ENCODE assay signal across 8 mouse cellular contexts in genomic region chr7:101863415-101863814, GRCm38 (mm10). TPM values are rescaled to one million over a fixed set of nuclear protein-coding genes. Genes with fewer than 3 reads are reported as not detected.
DNase-seq lines count a peak whose midpoint lies in the region; ATAC-seq and TF ChIP-seq lines count a peak whose summit lies in the region.

TSS of gene Anapc15 (plus strand) at chr7:101863715.

- WGBS in forebrain, embryonic 11.5 days = 77% methylated on average over 3 of the region's 3 CpGs
- 80% methylated on average over 3 of the region's 3 CpGs for WGBS in limb, embryonic 14.5 days
- 78% methylated on average over 3 of the region's 3 CpGs for WGBS in stomach, embryonic 14.5 days

- no peak for TF ChIP-seq EP300 in ES-Bruce4 (IDR thresholded peaks at IDR 0.05; ENCODE audit: insufficient read depth, low read depth, low read length)

- no peak within 1 kb of the TSS for H3K4me2 ChIP-seq in forebrain, embryonic 11.5 days (ENCODE audit: low read depth, low read length, severe bottlenecking)
- H3K4me2 ChIP-seq in limb, embryonic 14.5 days (replicated peaks; ENCODE audit: low read depth, low read length, severe bottlenecking) = no peak within 1 kb of the TSS
- no peak within 1 kb of the TSS for H3K4me2 ChIP-seq in stomach, embryonic 14.5 days (replicated peaks; ENCODE audit: low read depth, low read length)

- H3K4me3 ChIP-seq in C2C12 (ENCODE audit: insufficient read depth, poor library complexity, severe bottlenecking) = no peak within 1 kb of the TSS
- H3K4me3 ChIP-seq in ES-Bruce4 (ENCODE audit: low read depth, low read length) = no peak within 1 kb of the TSS
- H3K4me3 ChIP-seq in forebrain, embryonic 11.5 days (ENCODE audit: low read depth, low read length) = no peak within 1 kb of the TSS
- no peak within 1 kb of the TSS for H3K4me3 ChIP-seq in limb, embryonic 14.5 days (replicated peaks; ENCODE audit: low read length)
- H3K4me3 ChIP-seq in stomach, embryonic 14.5 days (ENCODE audit: low read depth, low read length) = no peak within 1 kb of the TSS

- no peaks in the 10 kb centered on the region for H3K79me2 ChIP-seq in C2C12 (ENCODE audit: control insufficient read depth, insufficient read depth)

- H3K27me3 ChIP-seq in C2C12 (ENCODE audit: control insufficient read depth, insufficient read depth, insufficient read length) = no peaks in the 10 kb centered on the region
- no peaks in the 10 kb centered on the region for H3K27me3 ChIP-seq in ES-Bruce4 (ENCODE audit: control insufficient read depth, insufficient read depth, low read length, poor library complexity, severe bottlenecking)
- no peaks in the 10 kb centered on the region for H3K27me3 ChIP-seq in forebrain, embryonic 11.5 days (ENCODE audit: control insufficient read depth, insufficient read depth, low read length)
- H3K27me3 ChIP-seq in limb, embryonic 14.5 days (ENCODE audit: control insufficient read depth, insufficient read depth, low read length) = no peaks in the 10 kb centered on the region
- no peaks in the 10 kb centered on the region for H3K27me3 ChIP-seq in stomach, embryonic 14.5 days (ENCODE audit: control insufficient read depth, insufficient read depth, low read length)

- H3K36me3 ChIP-seq in C2C12 (ENCODE audit: control insufficient read depth, insufficient read depth) (no peaks in the 10 kb centered on the region), ES-Bruce4 (ENCODE audit: control insufficient read depth, insufficient read depth, low read length, poor library complexity, severe bottlenecking) (peaks cover 3% of the 10 kb centered on the region; the same call in 1 of the 2 replicates)
- H3K36me3 ChIP-seq in forebrain, embryonic 11.5 days (ENCODE audit: control insufficient read depth, insufficient read depth, low read length) = no peaks in the 10 kb centered on the region
- no peaks in the 10 kb centered on the region for H3K36me3 ChIP-seq in limb, embryonic 14.5 days (ENCODE audit: control insufficient read depth, insufficient read depth, low read length)
- no peaks in the 10 kb centered on the region for H3K36me3 ChIP-seq in stomach, embryonic 14.5 days (ENCODE audit: control insufficient read depth, insufficient read depth, low read length)

- TF ChIP-seq POLR2A in ES-Bruce4 (IDR thresholded peaks at IDR 0.05; ENCODE audit: insufficient read depth, low read length) = no peak
- TF ChIP-seq POLR2A in limb, embryonic 14.5 days (IDR thresholded peaks at IDR 0.05; ENCODE audit: borderline replicate concordance, extremely low read depth, insufficient read depth, insufficient read length) = no peak

- H3ac ChIP-seq in C2C12 (ENCODE audit: control insufficient read depth, insufficient read length, low read depth) = no peak within 1 kb of the TSS

- H3K79me3 ChIP-seq in C2C12 (ENCODE audit: low read depth) = no peaks in the 10 kb centered on the region

- no peak for TF ChIP-seq CTCF in C2C12 (IDR thresholded peaks at IDR 0.05; ENCODE audit: control insufficient read depth, insufficient read depth, insufficient read length)
- TF ChIP-seq CTCF in ES-Bruce4 (IDR thresholded peaks at IDR 0.05; ENCODE audit: low read depth, low read length) = no peak

- H3K27ac ChIP-seq in ES-Bruce4 (ENCODE audit: insufficient read depth, low read length) = 0 out of 2 replicates have a peak within 1 kb of the TSS, but pooled peaks have one; percentile 39
- H3K27ac ChIP-seq in forebrain, embryonic 11.5 days (ENCODE audit: low read depth, low read length) = no peak within 1 kb of the TSS
- H3K27ac ChIP-seq in limb, embryonic 14.5 days (replicated peaks; ENCODE audit: low read depth, low read length) = no peak within 1 kb of the TSS
- H3K27ac ChIP-seq in stomach, embryonic 14.5 days (ENCODE audit: low read length) = no peak within 1 kb of the TSS

- no peaks in the 10 kb centered on the region for H3K9me3 ChIP-seq in ES-Bruce4 (replicated peaks; ENCODE audit: control insufficient read depth, insufficient read depth, low read length, poor library complexity, severe bottlenecking)
- H3K9me3 ChIP-seq in forebrain, embryonic 11.5 days (ENCODE audit: control insufficient read depth, low read length) = no peaks in the 10 kb centered on the region
- H3K9me3 ChIP-seq in limb, embryonic 14.5 days (ENCODE audit: control insufficient read depth, low read length) = no peaks in the 10 kb centered on the region
- H3K9me3 ChIP-seq in stomach, embryonic 14.5 days (ENCODE audit: control insufficient read depth, low read depth, low read length) = no peaks in the 10 kb centered on the region

- peaks cover 2% of the 10 kb centered on the region for H3K4me1 ChIP-seq in ES-Bruce4 (ENCODE audit: control insufficient read depth, insufficient read depth, low read length)
- no peaks in the 10 kb centered on the region for H3K4me1 ChIP-seq in forebrain, embryonic 11.5 days (replicated peaks; ENCODE audit: control insufficient read depth, insufficient read depth, low read length)
- no peaks in the 10 kb centered on the region for H3K4me1 ChIP-seq in limb, embryonic 14.5 days (ENCODE audit: control insufficient read depth, insufficient read depth, low read length)
- H3K4me1 ChIP-seq in stomach, embryonic 14.5 days (ENCODE audit: control insufficient read depth, insufficient read depth, low read length) = no peaks in the 10 kb centered on the region

- no peak for ATAC-seq in forebrain, embryonic 11.5 days (replicated peaks; ENCODE audit: low FRiP score)
- no peak for ATAC-seq in limb, embryonic 14.5 days (ENCODE audit: low FRiP score, low read depth)
- ATAC-seq in stomach, embryonic 14.5 days (ENCODE audit: insufficient number of reproducible peaks, insufficient read depth, low FRiP score, low read depth) = no peak

- DNase-seq in forebrain, embryonic 11.5 days (ENCODE audit: low spot score) = no peak
- DNase-seq in heart, postnatal 4 days = no peak
- no peak for DNase-seq in limb, embryonic 14.5 days (ENCODE audit: low spot score)
- DNase-seq in spleen, postnatal 10 days (ENCODE audit: low spot score in 2 of 2) = no peak
- DNase-seq in cerebellum, adult 18-20 months = no peak

- no peak within 1 kb of the TSS for H3K9ac ChIP-seq in ES-Bruce4 (ENCODE audit: low read depth, poor library complexity, severe bottlenecking)
- no peak within 1 kb of the TSS for H3K9ac ChIP-seq in forebrain, embryonic 11.5 days (ENCODE audit: low read length)
- no peak within 1 kb of the TSS for H3K9ac ChIP-seq in limb, embryonic 14.5 days (ENCODE audit: low read depth, low read length, severe bottlenecking)
- H3K9ac ChIP-seq in stomach, embryonic 14.5 days (replicated peaks; ENCODE audit: low read depth, low read length) = no peak within 1 kb of the TSS

TF ChIP-seq in C2C12, 6 proteins besides CTCF, POLR2A, EP300 and RAD21:
- no peak for TF ChIP-seq MYOG (IDR thresholded peaks at IDR 0.05; ENCODE audit: control insufficient read depth, extremely low read depth, insufficient read length)
- no peak for TF ChIP-seq MAX (IDR thresholded peaks at IDR 0.05)
- no peak for TF ChIP-seq MYOD1 (IDR thresholded peaks at IDR 0.05; ENCODE audit: control insufficient read depth, insufficient read length, low read depth)
- no peak for TF ChIP-seq USF1 (IDR thresholded peaks at IDR 0.05; ENCODE audit: low read depth)
- no peak for TF ChIP-seq FOSL1 (IDR thresholded peaks at IDR 0.05; ENCODE audit: insufficient read depth, low read length, poor library complexity, severe bottlenecking)
- TF ChIP-seq CEBPB (IDR thresholded peaks at IDR 0.05; ENCODE audit: low read depth) = no peak

RNA-seq across cellular contexts. Expression of gene Anapc15, which starts in this region (rescaled TPM):
- 85.0 TPM for polyA plus RNA-seq in C2C12 (2012; fragmentation: generic; extraction: Trizol)
- 70.7 and 96.2 TPM in 2 replicates for polyA plus RNA-seq in ES-Bruce4 (2011; ENCODE audit: insufficient read depth, insufficient read length, low read depth, missing spikeins)
- polyA plus RNA-seq in forebrain, embryonic 11.5 days (2014; fragmentation: Nextera tagmentation; extraction: Ambion mirVana) = 102 and 103 TPM in 2 replicates
- 10 to 100 TPM; 45.7 to 50.8 TPM for total RNA-seq in heart, postnatal 4 days (2021)
- polyA plus RNA-seq in limb, embryonic 14.5 days (2012; rRNA removed) = 67.2 and 68.9 TPM in 2 replicates
- polyA plus RNA-seq in limb, embryonic 14.5 days (2014; fragmentation: Nextera tagmentation; extraction: Ambion mirVana) = 44.7 and 60.5 TPM in 2 replicates
- 72.0 and 74.3 TPM in 2 replicates for polyA plus RNA-seq in stomach, embryonic 14.5 days (2014; fragmentation: Nextera tagmentation; extraction: Ambion mirVana)
